Mouse (Mus musculus) brown adipose tissue, adult 24 weeks (tissue): ENCODE data around the gene Cenpn. TPM values are rescaled to one million over a fixed set of nuclear protein-coding genes. Genes with fewer than 3 reads are reported as not detected.

Experiments used
- H3K27ac ChIP-seq: fragments of 200-500 bp; replicated peaks from 2 replicates; pipeline ENCODE4 v1.5.1; 2012; ENCODE audit warnings: low read depth, mild to moderate bottlenecking, low read length
- H3K4me1 ChIP-seq: fragments of 200-500 bp; 2 replicates; pipeline ENCODE4 v1.6.1; 2012; ENCODE audit warnings: low read length, mixed read lengths; ENCODE audit not compliant: control insufficient read depth, insufficient read depth, insufficient read length
- H3K4me3 ChIP-seq: fragments of 200-500 bp; 2 replicates; pipeline ENCODE4 v1.5.1; 2012; ENCODE audit warnings: low read depth, mild to moderate bottlenecking, low read length, moderate library complexity; ENCODE audit not compliant: insufficient read depth
- polyA plus RNA-seq: library from polyadenylated mRNA; stranded (reverse); fragments of >200 nt; gene quantifications from 2 replicates; pipeline ENCODE4 v1.2.4, GENCODE M21; 2012; ENCODE audit not compliant: missing spikeins, insufficient read depth, insufficient read length

The Cenpn gene
- polyA plus RNA-seq, 1 experiment, result 1.5 TPM

DNA sequence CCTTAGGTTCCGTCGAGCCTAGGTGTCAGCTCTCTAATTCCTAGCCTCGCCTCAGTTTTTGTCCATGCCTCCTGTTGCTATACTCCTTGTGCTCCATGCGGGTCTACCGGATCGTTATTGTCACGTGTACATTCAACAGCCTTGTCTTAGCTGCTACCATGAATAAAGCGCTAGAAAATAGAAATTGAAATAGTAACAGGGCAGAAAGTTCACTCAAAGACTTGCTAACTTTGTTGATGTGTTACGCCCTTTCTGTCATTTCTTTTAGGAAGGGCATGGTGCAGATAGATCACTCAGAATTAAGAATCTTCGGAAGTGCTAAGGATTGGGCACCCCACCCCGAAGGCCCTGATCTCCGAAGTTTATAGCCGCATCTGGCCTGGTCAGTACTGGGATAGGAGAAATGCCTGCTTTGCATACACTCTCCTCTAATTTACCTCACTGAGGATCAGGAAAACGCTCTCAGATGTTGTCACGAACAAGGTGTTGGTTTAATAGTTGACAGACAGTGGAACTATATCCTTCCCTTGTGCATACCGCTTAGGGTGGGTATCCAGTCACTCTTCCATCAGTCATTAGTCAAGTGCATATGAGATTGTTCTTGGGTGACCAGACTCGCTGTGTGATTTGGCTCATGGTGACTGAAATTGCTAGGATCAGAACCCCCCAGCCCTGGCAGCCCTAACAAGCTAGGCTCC is 679 bp downstream of the Cenpn start:
- Histone ChIP-seq H3K27ac (peak overlapping the region; percentile 68), H3K4me3 (peak overlapping the region; percentile 74), H3K4me1 (no peaks in the 10 kb centered on the region)

DNA sequence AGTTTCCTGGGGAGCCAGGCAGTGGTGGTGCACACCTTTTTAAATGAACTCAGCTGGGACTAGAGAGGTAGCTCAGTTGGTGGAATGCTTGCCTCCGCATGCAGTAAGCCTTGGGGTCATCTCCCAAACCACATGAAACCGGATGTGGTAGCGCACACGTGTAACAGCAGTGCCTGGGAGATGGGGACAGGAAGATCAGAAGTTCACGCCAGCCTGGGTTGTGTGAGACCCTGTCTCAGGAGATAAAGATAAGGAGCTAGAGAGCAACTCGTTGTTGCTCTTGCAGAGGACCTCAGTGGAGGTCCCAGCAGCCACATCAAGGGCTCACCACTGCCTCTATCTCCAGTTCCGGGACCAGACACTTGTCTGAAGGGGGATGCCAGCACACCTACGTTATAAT is 2.0 kb downstream of the Cenpn start:
- Histone ChIP-seq H3K4me1 (no peaks in the 10 kb centered on the region), H3K4me3 (no peak overlapping the region), H3K27ac (no peak overlapping the region)

DNA sequence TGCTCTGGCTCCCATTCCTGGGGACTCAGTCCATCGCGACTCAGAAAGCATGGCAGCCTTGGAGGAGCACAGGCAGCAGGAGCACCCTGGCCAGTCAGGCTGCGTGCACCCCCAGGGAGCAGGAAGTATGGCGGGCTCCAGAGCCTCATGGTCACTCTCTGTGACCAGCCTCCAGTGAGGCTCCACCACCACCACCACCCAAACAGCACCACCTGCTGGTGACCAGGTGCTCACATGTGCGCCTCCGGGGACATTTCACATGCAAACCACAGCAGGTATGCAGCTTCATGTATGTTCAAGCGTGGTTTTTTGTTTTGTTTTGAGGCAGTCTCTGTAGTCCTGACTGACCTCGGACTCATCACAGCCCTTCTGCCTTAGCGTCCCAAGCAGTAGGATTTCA is 6.3 kb downstream of the Cenpn start:
- Histone ChIP-seq H3K27ac (no peak overlapping the region), H3K4me1 (no peaks in the 10 kb centered on the region), H3K4me3 (no peak overlapping the region)

DNA sequence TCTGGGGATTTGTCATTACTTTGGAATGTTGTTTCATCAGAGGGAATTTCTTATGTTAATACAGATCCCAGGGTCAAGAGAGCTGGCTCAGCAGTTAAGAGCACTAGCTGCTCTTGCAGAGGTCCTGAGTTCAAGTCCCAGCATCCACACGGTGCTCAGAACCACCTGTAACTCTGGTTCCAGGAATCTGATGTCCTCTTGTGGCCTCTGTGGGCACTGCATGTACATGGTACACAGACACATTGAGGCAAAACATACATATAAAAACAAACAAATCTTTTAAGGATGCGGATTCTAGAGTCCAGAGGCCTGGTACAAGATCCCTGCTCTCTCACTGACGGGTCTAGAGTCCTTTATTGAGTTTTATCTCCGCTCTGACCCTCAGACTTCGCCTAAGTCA is 7.1 kb downstream of the Cenpn start:
- H3K4me1 ChIP-seq, result no peaks in the 10 kb centered on the region
- no peak overlapping the region for H3K4me3 ChIP-seq
- no peak overlapping the region for H3K27ac ChIP-seq

DNA sequence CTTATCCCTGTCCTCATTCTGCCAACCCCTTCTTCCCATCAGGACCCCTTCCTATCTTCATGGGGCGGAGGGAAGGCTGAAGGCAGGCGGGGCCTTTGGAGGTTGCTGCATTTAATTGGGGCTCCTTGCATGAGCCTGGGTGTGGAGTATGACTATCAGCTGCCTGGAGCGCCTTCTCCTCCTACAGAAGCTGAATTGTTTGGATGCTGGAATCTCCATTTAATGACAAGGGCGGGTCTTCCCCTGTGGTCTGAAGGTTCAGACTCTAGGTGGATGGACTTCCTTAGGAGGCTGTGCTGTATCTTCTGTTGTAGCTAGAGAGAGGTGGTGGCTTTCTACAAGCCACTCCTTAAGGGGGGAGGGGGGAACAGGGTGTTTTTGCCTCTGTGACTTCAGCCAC is 13.4 kb downstream of the Cenpn start:
- H3K4me1 ChIP-seq, result no peaks in the 10 kb centered on the region
- no peak overlapping the region for H3K4me3 ChIP-seq
- no peak overlapping the region for H3K27ac ChIP-seq

DNA sequence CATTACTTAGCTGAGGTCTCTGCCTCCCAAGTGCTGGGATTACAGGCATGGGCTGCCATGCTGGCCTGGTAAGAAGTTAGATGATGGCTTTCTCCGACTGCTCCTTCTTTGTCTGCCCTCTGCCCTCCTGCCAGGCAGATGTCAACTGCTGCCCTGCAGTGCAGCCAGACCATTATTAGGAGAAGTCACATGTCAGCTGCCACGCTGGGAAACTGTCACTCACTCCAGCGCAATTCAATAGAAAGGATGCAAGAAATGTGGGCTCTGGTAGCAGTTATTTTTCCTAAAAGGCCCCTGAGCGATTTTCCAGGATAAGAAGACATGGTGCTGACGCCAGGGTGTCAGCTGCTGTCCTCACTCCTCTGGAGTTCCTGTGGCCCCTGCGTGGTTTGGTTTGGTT is 14.0 kb downstream of the Cenpn start:
- Histone ChIP-seq H3K4me1 (no peaks in the 10 kb centered on the region), H3K4me3 (no peak overlapping the region), H3K27ac (no peak overlapping the region)

DNA sequence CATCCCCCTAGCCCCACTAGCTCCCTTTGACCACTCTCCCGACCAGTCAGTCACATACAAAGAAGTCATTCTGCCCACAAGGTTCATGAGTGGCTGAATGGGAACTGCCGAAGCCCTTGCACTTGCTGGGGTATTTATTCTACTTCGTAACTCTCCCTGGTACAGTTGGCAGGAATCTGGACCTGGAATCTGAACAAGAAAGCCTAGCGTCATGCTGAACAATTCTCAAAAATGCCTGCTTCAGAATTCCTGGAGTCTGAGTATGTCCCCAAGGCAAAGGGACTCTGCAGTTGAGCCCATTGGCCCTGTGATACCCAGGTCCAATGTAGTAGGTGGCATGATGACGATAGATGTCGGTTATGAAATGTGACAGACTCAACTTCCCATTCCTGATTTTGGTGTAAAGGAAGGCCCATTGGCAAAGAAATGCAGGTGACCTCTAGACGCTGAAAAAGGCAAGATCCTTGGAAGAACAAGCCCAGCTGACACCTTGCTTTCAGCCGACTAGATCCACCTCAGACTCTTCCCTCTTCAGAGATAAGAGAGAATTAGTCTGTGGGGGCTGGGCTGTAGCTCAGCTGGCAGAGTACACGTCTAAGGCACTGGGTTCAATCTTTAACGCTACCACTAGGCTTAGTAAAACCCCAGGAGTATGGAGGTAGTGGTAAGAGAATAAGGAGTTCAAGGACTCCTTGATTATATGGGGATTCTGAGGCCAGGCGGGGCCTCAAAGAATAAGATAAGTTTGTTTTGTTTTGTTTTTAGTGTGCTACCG is 20.9 kb downstream of the Cenpn start:
- Histone ChIP-seq H3K4me1 (peaks cover 8% of the 10 kb centered on the region), H3K4me3 (no peak overlapping the region), H3K27ac (no peak overlapping the region)

DNA sequence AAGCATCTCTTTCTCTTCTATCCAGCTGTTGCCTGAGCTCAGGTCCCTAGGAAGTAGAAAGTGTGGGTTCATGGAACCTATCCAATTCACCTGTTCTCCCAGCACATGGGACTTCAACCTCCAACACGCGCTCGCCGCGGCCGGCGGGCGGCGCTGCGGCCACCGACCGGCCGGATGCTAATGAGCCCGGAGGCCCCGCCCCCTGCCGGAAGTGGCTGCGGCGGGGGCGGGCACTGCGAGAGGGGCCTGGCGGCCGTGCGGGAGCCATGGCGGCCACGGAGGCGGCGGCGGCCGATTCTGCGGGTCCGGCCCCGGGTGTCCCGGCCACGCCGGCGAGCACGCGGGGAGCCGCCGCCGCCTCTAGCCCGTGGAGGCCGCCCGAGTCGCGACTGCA is 21.6 kb downstream of the Cenpn start, which contains the start of gene Atmin:
TSS of gene Atmin (plus strand) at position 233 of the 394 bp plus-strand sequence.
- 0 out of 2 replicates have a peak within 1 kb of the TSS, but pooled peaks have one; percentile 18 for H3K27ac ChIP-seq
- H3K4me1 ChIP-seq, result peaks cover 8% of the 10 kb centered on the region

DNA sequence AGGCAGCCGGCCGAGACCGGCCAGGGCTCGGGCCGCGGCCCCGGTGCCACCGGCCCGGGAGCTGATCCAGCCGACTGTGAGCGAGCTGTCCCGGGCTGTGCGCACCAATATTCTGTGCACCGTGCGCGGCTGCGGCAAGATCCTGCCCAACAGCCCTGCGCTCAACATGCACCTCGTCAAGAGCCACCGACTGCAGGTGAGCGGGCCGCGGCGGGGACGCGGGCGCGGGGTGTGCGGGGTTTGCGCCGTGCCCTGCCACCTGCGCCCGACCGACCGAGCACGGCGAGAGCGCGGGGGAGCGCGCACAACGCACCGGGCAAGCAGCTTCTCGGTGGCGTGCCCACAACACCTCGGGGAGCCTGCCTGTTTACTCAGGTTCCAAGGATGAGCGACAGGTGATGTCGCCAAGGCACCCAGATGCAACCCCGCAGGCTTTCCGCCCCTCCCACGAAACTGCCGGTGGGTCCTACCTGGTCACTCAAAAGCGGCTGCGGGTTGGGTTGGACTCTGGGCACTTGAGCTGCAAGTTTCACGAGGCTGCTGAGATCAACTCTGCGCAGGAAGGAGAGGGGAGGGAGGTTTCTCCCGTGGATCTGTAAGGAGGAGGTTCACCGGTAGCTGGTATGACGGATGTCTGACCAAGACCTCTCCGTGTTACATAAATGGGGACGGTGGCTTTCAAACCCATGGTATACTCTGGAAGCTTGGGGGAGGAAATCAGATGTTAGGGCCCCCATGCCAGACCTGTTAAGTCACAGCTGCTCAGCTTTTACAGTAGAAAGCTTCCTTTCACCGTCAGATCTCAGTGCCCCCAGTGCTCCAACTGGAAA is 22.2 kb downstream of the Cenpn start:
- H3K4me1 ChIP-seq, result peaks cover 8% of the 10 kb centered on the region
- peak overlapping the region; percentile 96 for H3K4me3 ChIP-seq
- 0 out of 2 replicates have a peak overlapping the region, but pooled peaks have one; percentile 18 for H3K27ac ChIP-seq

More for the DNA sequence above, 21.6 kb downstream of the Cenpn start, which contains the start of gene Atmin:
- peak within 1 kb of the TSS; percentile 96 for H3K4me3 ChIP-seq

DNA sequence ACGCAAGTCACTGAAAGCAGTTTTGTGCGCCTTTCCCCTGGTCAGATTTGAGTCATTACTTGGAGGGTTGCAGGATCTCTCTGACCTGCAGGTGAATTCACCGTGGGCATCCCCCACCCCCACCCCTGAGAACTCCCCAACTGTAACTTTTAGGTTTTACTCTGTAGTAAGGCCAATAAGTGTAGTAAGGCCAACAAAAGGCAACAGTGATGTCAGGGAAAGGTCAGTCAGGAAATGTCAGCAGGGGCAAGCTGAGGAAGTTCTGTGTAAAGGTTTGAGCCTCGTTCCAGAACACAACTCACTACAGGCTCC is 22.8 kb downstream of the Cenpn start:
- peaks cover 8% of the 10 kb centered on the region for H3K4me1 ChIP-seq

DNA sequence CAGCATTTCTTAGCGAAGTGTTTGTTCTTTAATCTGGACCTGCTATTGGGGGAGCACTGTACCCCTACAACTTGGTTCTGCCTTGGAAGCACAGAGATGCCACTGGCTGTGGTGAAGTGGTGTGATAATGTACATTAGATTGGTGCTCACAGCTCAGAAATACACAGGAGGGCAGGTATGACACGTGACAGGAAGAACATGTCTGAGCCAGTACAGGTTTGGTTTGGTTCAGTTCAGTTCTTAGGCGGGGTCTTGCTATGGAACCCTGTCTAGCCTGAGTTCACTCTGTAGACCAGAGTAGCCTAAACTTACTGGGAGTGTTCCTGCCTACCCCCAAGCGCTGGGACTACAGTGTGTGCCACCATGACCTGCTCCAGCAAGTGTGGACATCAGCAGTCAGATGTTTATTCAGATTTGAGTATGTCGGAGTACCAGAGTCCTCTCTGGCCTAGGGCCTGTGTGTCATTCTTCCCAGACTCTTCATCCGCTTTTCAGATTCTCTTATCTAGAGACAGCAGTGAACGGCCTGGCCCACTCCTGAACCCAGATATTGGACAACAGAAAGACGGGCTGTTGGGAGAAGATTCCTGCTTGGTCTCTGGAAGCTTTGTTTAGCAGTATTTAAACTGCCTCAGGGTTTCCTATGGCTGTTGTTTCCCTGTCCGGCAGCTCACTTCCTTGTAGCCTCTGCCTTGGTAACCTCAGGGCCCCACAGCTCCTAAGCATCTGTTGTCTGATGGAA is 23.8 kb downstream of the Cenpn start:
- H3K27ac ChIP-seq, result peak overlapping the region; percentile 48
- H3K4me3 ChIP-seq, result peak overlapping the region; percentile 96
- peaks cover 8% of the 10 kb centered on the region for H3K4me1 ChIP-seq

More for the DNA sequence above, 22.8 kb downstream of the Cenpn start:
- Histone ChIP-seq H3K27ac (0 out of 2 replicates have a peak overlapping the region, but pooled peaks have one; percentile 18), H3K4me3 (peak overlapping the region; percentile 96)

DNA sequence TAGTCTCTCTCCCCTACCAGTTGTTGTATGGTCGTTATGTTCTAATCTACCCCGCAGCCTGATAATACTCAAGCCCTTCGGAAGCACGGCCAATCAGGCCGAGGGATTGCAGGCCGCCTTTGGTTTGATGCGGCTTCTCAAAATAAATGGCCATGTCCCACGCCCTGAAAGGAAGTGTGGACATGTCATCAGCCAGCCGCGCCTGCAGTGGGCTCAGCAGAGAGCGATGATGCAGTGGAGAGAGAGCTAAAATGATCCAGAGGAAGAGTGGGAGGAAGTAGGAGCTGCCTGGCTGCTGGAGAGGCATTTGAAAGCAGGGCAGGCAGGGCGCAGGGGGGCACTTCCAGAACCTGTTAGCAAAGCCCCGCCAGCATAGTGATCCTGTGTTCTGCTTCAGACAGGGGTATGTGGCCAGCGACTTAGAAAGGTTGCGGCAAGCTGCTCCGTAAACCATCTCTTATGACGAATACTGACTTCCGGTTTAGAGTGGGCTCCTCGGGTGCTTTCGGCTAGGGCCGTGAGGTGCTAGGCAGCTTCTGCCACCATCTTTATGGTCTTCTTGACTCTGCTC is 24.8 kb downstream of the Cenpn start:
- peaks cover 8% of the 10 kb centered on the region for H3K4me1 ChIP-seq
- peak overlapping the region; percentile 48 for H3K27ac ChIP-seq
- peak overlapping the region; percentile 45 for H3K4me3 ChIP-seq

DNA sequence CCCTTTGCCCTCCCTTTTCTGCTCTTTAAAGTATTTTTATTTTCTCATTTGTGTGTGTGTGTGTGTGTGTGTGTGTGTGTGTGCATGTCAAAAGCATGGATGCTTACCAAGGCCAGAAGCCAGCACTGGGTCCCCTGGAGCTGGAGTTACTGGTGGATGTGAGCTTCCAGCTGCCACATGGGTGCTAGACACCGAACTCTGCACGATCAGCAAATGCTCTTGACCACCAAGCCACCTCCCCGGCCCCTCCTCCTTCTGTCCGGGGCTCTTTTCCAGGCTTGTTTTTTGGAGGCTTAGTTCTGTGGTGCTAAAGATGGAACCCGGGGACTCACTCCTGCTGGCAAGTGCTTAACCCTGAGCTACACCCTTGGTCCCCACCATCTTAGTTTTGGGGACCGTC is 25.3 kb downstream of the Cenpn start:
- Histone ChIP-seq H3K27ac (peak overlapping the region; percentile 48), H3K4me3 (peak overlapping the region; percentile 45), H3K4me1 (peaks cover 8% of the 10 kb centered on the region)

DNA sequence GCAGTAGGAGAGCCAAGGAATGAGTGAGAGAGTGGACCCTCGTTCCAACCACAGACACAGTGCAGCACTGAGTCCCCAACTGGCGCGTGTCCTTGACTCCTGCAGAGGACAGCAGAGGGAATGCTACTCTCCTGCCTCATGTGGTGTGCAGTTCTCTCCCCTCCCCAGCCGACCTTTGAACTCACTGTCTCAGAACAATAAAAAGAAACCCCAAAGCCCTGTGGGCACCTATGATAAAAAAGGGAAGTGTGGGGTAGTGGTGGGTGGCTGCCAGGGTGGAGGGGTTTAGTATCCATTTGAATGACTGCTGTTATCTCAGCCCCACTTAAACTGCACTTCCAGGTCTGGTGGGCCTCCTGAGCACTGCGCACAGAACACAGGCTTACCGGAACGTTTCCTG is 26.1 kb downstream of the Cenpn start:
- Histone ChIP-seq H3K4me1 (peaks cover 8% of the 10 kb centered on the region), H3K4me3 (no peak overlapping the region), H3K27ac (no peak overlapping the region)
